Mouse (Mus musculus) liver, postnatal 0 days (tissue): ENCODE measurements around the gene Chrnd.
A peak's percentile ranks its signal among the peaks of the same experiment; 100 is the strongest.

Source experiments
- CTCF ChIP-seq: sonication (generic); IDR thresholded peaks from 2 replicates; pipeline ENCODE4 v1.5.1; 2016; ENCODE audit warnings: antibody characterized with exemption, low read depth
- EP300 ChIP-seq: IDR thresholded peaks from 2 replicates; pipeline ENCODE4 v1.6.1; 2016; ENCODE audit warnings: antibody characterized with exemption, low read depth, mild to moderate bottlenecking

DNA sequence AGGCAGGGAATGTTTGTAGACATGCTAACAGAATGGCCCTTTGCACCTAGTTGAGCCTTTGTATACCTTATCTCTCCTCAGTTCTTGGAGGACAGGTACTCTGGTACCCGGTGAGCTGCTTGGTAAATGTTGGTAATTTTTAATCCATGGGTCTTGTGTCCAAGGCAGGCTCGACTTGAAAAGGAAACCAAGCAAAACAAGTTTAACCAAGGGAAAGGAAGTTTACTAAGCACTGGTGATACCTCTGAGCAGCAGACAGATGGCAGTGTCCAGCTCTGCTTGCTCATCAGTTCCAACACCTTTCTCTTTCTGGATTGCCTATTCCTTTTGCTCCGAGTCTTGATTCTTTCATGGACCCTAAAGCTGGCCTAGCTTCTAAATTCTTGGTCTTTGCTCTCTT is 27.5 kb downstream of the Chrnd start:
- TF ChIP-seq CTCF (peak; percentile 69), EP300 (no peak)
